Mouse (Mus musculus): ENCODE measurements around the gene Gm9821. TPM values are rescaled to one million over a fixed set of nuclear protein-coding genes. Genes with fewer than 3 reads are reported as not detected.

Gene Gm9821
- polyA plus RNA-seq, 1 experiment from 2014 or later = 0.21 TPM

DNA sequence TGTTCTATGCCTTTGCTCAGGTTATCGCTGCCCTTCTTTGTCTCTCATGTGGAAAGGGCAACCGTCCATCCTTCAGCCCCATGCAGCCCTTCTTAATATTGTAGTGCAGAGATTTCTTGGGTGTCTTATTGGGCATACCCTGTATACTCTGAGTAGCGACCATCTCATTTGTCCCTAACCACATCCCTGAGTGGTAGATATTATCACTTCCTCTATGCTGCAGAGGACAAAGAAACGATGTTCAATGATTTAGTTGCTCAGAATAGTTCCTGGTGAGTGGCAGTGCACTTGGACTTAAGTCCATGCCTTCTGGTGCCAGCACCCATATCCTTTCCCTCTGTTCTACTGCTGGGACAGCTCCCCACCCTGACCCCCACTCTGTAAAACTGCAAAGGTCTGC, 32.5 kb downstream of the Gm9821 start:
- H3K4me2 ChIP-seq (replicated peaks; ENCODE audit: low read depth) = no peak overlapping the region
- no peak overlapping the region for H3K27ac ChIP-seq (ENCODE audit: low read depth, low read length)
- H3K36me3 ChIP-seq (ENCODE audit: control insufficient read depth, insufficient read depth) = no peaks in the 10 kb centered on the region; the same call in 1 of the 2 replicates
- WGBS = 73% methylated on average over 4 of the region's 4 CpGs
- no peak for TF ChIP-seq CTCF (IDR thresholded peaks at IDR 0.05; ENCODE audit: low read depth)
- H3K4me3 ChIP-seq (ENCODE audit: low read depth, low read length) = no peak overlapping the region
- no peaks in the 10 kb centered on the region for H3K9me3 ChIP-seq (ENCODE audit: control insufficient read depth)
- no peaks in the 10 kb centered on the region for H3K4me1 ChIP-seq (replicated peaks; ENCODE audit: control insufficient read depth, insufficient read depth, low read length)
- no peak overlapping the region for H3K9ac ChIP-seq (ENCODE audit: low read depth, low read length)
- peaks cover 28% of the 10 kb centered on the region for H3K27me3 ChIP-seq (replicated peaks; ENCODE audit: control insufficient read depth, insufficient read depth, low read length)
- ATAC-seq = no peak

DNA sequence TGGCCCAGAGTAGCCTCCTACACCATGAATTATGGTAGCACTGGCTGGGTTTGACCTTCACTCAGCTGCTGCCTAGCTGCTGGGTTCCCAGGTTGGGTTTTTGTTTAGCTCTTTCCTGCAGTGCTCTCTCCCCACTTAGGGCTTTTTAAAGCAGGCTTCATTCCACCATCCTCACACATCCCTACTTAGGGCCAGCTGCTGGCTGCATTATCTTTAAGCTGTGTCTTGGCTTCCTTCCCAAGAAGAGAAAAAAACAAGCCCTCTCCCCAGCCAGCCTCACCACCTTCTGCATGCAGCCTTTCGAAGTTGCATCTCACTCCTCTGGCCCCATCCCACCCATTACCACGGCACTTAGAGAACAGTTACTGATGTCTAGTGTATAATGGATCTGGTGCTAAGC, 33.0 kb downstream of the Gm9821 start:
- 40% methylated on average over 2 of the region's 2 CpGs for WGBS
- Histone ChIP-seq H3K9me3 (ENCODE audit: control insufficient read depth) (no peaks in the 10 kb centered on the region), H3K4me1 (replicated peaks; ENCODE audit: control insufficient read depth, insufficient read depth, low read length) (no peaks in the 10 kb centered on the region), H3K4me2 (replicated peaks; ENCODE audit: low read depth) (no peak overlapping the region), H3K27me3 (replicated peaks; ENCODE audit: control insufficient read depth, insufficient read depth, low read length) (peaks cover 28% of the 10 kb centered on the region), H3K9ac (ENCODE audit: low read depth, low read length) (no peak overlapping the region), H3K27ac (ENCODE audit: low read depth, low read length) (no peak overlapping the region), H3K36me3 (ENCODE audit: control insufficient read depth, insufficient read depth) (no peaks in the 10 kb centered on the region; the same call in 1 of the 2 replicates), H3K4me3 (ENCODE audit: low read depth, low read length) (no peak overlapping the region)
- no peak for TF ChIP-seq CTCF (IDR thresholded peaks at IDR 0.05; ENCODE audit: low read depth)
- ATAC-seq = no peak

DNA sequence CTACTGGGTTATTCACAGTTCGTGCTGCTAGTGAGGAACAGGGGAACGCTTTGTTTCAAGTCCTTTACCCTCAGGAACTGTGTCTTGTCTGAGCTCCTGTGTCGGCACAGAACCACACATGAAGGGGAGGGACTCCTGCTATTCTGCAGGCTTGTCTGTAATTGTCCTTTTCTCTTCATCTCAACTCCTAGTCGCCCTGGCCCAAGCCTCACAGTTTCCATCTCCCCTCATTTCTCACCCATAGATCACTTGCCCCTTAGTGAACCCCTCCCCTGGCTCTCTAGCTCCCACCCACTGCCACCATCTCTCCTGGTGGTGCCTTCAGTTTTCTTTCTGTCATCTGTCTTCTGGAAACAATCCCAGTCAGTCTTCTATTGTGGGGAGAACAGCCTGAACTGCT, 34.7 kb downstream of the Gm9821 start:
- no peak for ATAC-seq
- H3K27ac ChIP-seq (ENCODE audit: low read depth, low read length) = no peak overlapping the region
- TF ChIP-seq CTCF (IDR thresholded peaks at IDR 0.05; ENCODE audit: low read depth) = no peak

DNA sequence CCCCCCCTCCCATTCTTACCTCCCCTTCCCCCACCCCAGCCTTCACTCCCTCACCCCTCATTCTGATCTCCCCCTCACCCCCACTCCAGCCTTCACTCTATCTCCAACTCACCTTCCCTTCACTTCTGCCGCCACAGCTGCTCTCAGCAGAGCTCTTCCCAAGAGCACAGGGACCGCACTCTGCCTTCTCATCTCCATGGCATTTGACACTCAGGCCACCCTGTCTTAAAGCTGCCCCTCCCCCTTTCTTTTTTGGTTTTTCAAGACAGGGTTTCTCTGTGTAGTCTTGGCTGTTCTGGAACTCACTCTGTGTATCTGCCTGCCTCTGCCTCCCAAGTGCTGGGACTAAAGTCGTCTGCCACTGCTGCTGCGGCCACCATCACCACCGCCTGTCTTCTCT, 35.3 kb downstream of the Gm9821 start:
- no peak for TF ChIP-seq CTCF (IDR thresholded peaks at IDR 0.05; ENCODE audit: low read depth)
- Histone ChIP-seq H3K9ac (ENCODE audit: low read depth, low read length) (no peak overlapping the region), H3K4me2 (replicated peaks; ENCODE audit: low read depth) (no peak overlapping the region), H3K27me3 (replicated peaks; ENCODE audit: control insufficient read depth, insufficient read depth, low read length) (peaks cover 12% of the 10 kb centered on the region), H3K36me3 (ENCODE audit: control insufficient read depth, insufficient read depth) (no peaks in the 10 kb centered on the region; the same call in 1 of the 2 replicates), H3K4me3 (ENCODE audit: low read depth, low read length) (no peak overlapping the region), H3K4me1 (replicated peaks; ENCODE audit: control insufficient read depth, insufficient read depth, low read length) (0 out of 2 replicates have a peak, but pooled peaks cover 8% of the 10 kb centered on the region), H3K9me3 (ENCODE audit: control insufficient read depth) (no peaks in the 10 kb centered on the region), H3K27ac (ENCODE audit: low read depth, low read length) (no peak overlapping the region)
- 74% methylated on average over 5 of the region's 5 CpGs for WGBS
- no peak for ATAC-seq

More for the DNA sequence above, 34.7 kb downstream of the Gm9821 start:
- H3K4me1 ChIP-seq (replicated peaks; ENCODE audit: control insufficient read depth, insufficient read depth, low read length) = 0 out of 2 replicates have a peak, but pooled peaks cover 5% of the 10 kb centered on the region
- H3K27me3 ChIP-seq (replicated peaks; ENCODE audit: control insufficient read depth, insufficient read depth, low read length) = peaks cover 18% of the 10 kb centered on the region
- no peak overlapping the region for H3K4me2 ChIP-seq (replicated peaks; ENCODE audit: low read depth)
- whole genome bisulfite sequencing = 51% methylated on average over 4 of the region's 4 CpGs
- no peaks in the 10 kb centered on the region for H3K9me3 ChIP-seq (ENCODE audit: control insufficient read depth)
- H3K4me3 ChIP-seq (ENCODE audit: low read depth, low read length) = no peak overlapping the region
- no peak overlapping the region for H3K9ac ChIP-seq (ENCODE audit: low read depth, low read length)
- no peaks in the 10 kb centered on the region; the same call in 1 of the 2 replicates for H3K36me3 ChIP-seq (ENCODE audit: control insufficient read depth, insufficient read depth)

DNA sequence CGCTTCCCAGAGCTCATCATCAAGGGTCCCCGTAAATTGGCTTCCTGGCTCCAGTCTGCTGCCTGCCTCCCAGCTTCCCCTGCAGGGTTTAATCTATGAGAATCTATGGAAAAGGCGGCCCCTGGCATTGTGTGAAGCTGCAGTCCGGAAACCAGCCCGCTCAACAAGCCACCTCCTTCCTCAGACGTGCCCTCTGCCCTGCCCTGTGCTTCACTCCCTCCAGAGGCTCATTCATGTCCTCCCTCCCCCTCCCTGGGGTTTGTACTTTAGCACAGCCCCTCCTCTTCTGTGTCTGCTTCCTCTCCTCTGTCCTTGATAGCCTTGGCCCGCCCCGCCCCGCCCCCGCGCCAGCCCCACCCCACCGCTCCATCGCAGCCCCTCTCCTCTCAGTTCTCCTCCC, 38.9 kb downstream of the Gm9821 start:
- ATAC-seq = peak; percentile 97
- peak; percentile 36; the same call in 1 of the 2 replicates for TF ChIP-seq CTCF (IDR thresholded peaks at IDR 0.05; ENCODE audit: low read depth)
- no peaks in the 10 kb centered on the region for H3K27me3 ChIP-seq (replicated peaks; ENCODE audit: control insufficient read depth, insufficient read depth, low read length)
- H3K27ac ChIP-seq (ENCODE audit: low read depth, low read length) = peak overlapping the region; percentile 82
- no peaks in the 10 kb centered on the region; the same call in 1 of the 2 replicates for H3K36me3 ChIP-seq (ENCODE audit: control insufficient read depth, insufficient read depth)
- H3K9ac ChIP-seq (ENCODE audit: low read depth, low read length) = peak overlapping the region; percentile 37; the same call in 1 of the 2 replicates
- no peaks in the 10 kb centered on the region for H3K9me3 ChIP-seq (ENCODE audit: control insufficient read depth)
- H3K4me1 ChIP-seq (replicated peaks; ENCODE audit: control insufficient read depth, insufficient read depth, low read length) = 0 out of 2 replicates have a peak, but pooled peaks cover 8% of the 10 kb centered on the region
- H3K4me2 ChIP-seq (replicated peaks; ENCODE audit: low read depth) = peak overlapping the region; percentile 57
- WGBS = 2% methylated on average over 11 of the region's 13 CpGs
- 0 out of 2 replicates have a peak overlapping the region, but pooled peaks have one; percentile 14 for H3K4me3 ChIP-seq (ENCODE audit: low read depth, low read length)

DNA sequence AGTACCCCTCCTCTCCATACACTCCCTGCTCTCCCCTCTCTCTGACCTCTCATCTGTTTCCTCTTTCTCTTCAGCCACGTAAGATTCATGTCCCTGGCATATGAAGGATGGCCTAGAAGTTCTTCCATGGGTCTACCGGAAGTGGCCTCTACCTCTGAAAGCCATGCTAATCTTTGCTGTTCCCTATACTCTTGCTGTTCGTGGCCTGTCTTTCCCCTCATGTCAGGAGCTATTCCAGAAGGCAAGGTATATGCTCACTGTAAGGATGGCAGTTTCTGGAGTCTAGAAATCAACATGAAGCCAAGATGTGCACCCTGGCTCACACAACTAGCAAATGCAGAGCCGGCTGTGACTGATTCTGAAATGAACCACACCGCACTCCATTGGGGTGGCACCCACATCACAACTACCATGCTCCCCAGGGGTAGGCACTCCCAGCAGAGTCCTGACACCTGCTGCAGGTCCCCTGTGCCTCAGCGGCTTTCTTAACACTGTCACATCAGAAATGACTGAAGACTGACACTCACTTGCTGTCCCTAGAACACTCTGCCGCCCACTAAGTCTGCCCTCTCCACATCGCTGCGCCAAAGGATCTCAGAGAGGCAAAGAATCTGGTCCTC, 39.5 kb downstream of the Gm9821 start:
- Histone ChIP-seq H3K27me3 (replicated peaks; ENCODE audit: control insufficient read depth, insufficient read depth, low read length) (no peaks in the 10 kb centered on the region), H3K27ac (ENCODE audit: low read depth, low read length) (peak overlapping the region; percentile 82), H3K4me3 (ENCODE audit: low read depth, low read length) (0 out of 2 replicates have a peak overlapping the region, but pooled peaks have one; percentile 14), H3K9me3 (ENCODE audit: control insufficient read depth) (no peaks in the 10 kb centered on the region), H3K9ac (ENCODE audit: low read depth, low read length) (no peak overlapping the region), H3K4me1 (replicated peaks; ENCODE audit: control insufficient read depth, insufficient read depth, low read length) (0 out of 2 replicates have a peak, but pooled peaks cover 8% of the 10 kb centered on the region), H3K36me3 (ENCODE audit: control insufficient read depth, insufficient read depth) (no peaks in the 10 kb centered on the region; the same call in 1 of the 2 replicates), H3K4me2 (replicated peaks; ENCODE audit: low read depth) (peak overlapping the region; percentile 57)
- TF ChIP-seq CTCF (IDR thresholded peaks at IDR 0.05; ENCODE audit: low read depth) = no peak
- WGBS = 41% methylated on average over 9 of the region's 9 CpGs
- no peak; the same call in 1 of the 2 replicates for ATAC-seq
